Comparison of ENCODE assay signal across 20 mouse cellular contexts in genomic region chr9:96472356-96472755, GRCm38 (mm10). TPM values are rescaled to one million over a fixed set of nuclear protein-coding genes. Genes with fewer than 3 reads are reported as not detected.
"Had no signal": no experiment of that assay in that cellular context is flagged by ENCODE, and none has a peak within 500 bp of the region (broad histone marks: within the 10 kb centered on the region; RNA-seq: fewer than 3 reads in every experiment).

No protein-coding gene starts in this region.

- DNase-seq: kidney, adult 2 months; kidney, postnatal 14 days; layer of hippocampus, postnatal 36 days; left cerebral cortex, postnatal 4 days; lung, embryonic 14.5 days; lung, postnatal 14 days; right cerebral cortex, postnatal 14 days; thymus, adult 2 months; thymus, postnatal 25 days had no signal

- H3K9me3 ChIP-seq: kidney, embryonic 15.5 days; limb, embryonic 15.5 days; liver, embryonic 12.5 days; midbrain, embryonic 12.5 days; stomach, embryonic 15.5 days had no signal

- H3K27ac ChIP-seq: kidney, embryonic 15.5 days; limb, embryonic 15.5 days; liver, embryonic 12.5 days; macrophage; midbrain, embryonic 12.5 days; stomach, embryonic 15.5 days had no signal

- H3K27me3 ChIP-seq: kidney, embryonic 15.5 days; limb, embryonic 15.5 days; liver, embryonic 12.5 days; midbrain, embryonic 12.5 days; stomach, embryonic 15.5 days had no signal

- ATAC-seq: liver, embryonic 12.5 days had no signal

- H3K9ac ChIP-seq: kidney, embryonic 15.5 days; limb, embryonic 15.5 days; liver, embryonic 12.5 days; lung, embryonic 14.5 days; midbrain, embryonic 12.5 days; stomach, embryonic 15.5 days had no signal

- H3K4me2 ChIP-seq: kidney, embryonic 15.5 days; limb, embryonic 15.5 days; liver, embryonic 12.5 days; lung, embryonic 14.5 days; midbrain, embryonic 12.5 days; stomach, embryonic 15.5 days had no signal

- H3K4me3 ChIP-seq: kidney, embryonic 15.5 days; limb, embryonic 15.5 days; liver, embryonic 12.5 days; midbrain, embryonic 12.5 days; stomach, embryonic 15.5 days had no signal

RNA-seq across cellular contexts. Expression of gene Gm28729, which starts 52.7 kb away (rescaled TPM):
- total RNA-seq: left cerebral cortex, postnatal 10 days; megakaryocyte-erythroid progenitor cell, adult 5-6 weeks had no signal
- polyA plus RNA-seq: kidney, adult 2 months; kidney, embryonic 15.5 days; liver, embryonic 12.5 days; liver, embryonic 16.5 days; lung, embryonic 14.5 days; midbrain, embryonic 12.5 days; neural tube, embryonic 14.5 days; spleen, adult 2 months; stomach, embryonic 15.5 days had no signal
